Mouse (Mus musculus) brain, embryonic 14.5 days (tissue): ENCODE data around the gene Stap2.

Experiments used
- CTCF ChIP-seq: fragments of 200-500 bp; IDR thresholded peaks from 2 replicates; pipeline ENCODE4 v1.5.1; 2012; ENCODE audit warnings: inconsistent platforms, mild to moderate bottlenecking, moderate library complexity, borderline replicate concordance; ENCODE audit not compliant: insufficient read depth, insufficient read length; ENCODE audit errors: extremely low read depth
- POLR2A ChIP-seq: fragments of 200-500 bp; IDR thresholded peaks from 2 replicates; pipeline ENCODE4 v1.6.1; 2012; ENCODE audit warnings: mild to moderate bottlenecking, inconsistent platforms, borderline replicate concordance; ENCODE audit not compliant: poor library complexity, insufficient read depth, insufficient read length, severe bottlenecking; ENCODE audit errors: extremely low read depth

DNA sequence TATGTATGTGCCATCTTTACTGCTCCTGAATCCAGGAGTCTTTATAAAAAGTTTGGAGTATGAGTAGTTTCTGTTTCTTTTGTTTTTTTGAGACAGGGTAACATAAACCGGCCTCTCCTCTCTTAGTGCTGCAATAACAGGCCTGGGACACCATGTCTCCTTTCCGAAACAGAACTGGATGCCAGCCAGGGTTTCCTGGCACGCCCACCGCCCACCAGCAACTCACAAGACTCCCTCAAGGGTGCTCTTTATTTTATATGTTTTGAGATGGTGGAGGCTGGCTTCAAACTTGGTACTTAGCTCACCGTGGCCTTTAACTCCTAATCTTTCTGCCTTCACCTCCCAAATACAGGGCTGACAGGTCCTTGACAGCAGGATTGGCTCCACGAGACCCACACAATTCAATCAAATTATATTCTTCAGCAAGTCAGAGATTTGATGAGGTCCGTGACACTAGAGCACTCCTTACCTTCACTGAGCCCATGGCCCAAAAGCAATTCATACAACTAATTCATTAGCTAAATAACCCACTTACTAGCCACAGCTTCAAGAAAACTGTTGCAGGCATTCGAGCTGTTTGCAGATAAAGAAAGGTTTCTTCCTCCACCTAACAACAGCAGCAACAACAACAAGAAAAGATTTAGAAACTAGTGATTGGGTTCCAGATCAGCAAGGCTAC lies 33.3 kb upstream of the Stap2 start:
- no peak for TF ChIP-seq CTCF
- no peak for TF ChIP-seq POLR2A
